Mouse (Mus musculus) liver, adult 2 months (tissue): ENCODE data around the gene Cdca7l.
"Not testable (repeated sequence)": the region's sequence is repeated elsewhere in the genome, so short reads cannot be mapped to it uniquely, and the experiment has no call there.

Experiments used
- CTCF ChIP-seq: fragments of 200-500 bp; IDR thresholded peaks from 2 replicates; pipeline ENCODE4 v1.5.1; 2011; ENCODE audit warnings: low read depth, low read length, control low read depth
- POLR2A ChIP-seq: fragments of 200-500 bp; IDR thresholded peaks from 2 replicates; pipeline ENCODE4 v1.6.1; 2011; ENCODE audit warnings: low read length, control low read depth; ENCODE audit not compliant: insufficient read depth; ENCODE audit errors: extremely low read depth

- not testable (repeated sequence) for TF ChIP-seq CTCF, POLR2A
Measured at GRCm38 (mm10) chr12:117905232-117905840, 101.2 kb downstream of the Cdca7l start.
